Mouse (Mus musculus): ENCODE measurements at regions not wholly inside any gene's neighbourhood (a gene's known extent, or its start where the extent isn't known, plus 50 kb on each side); places are given as distances from the start of the nearest gene placed in this dataset.

- TF ChIP-seq CTCF (conservative IDR thresholded peaks at IDR 0.05; ENCODE audit: low read length) (no peak), NANOG (IDR thresholded peaks at IDR 0.05; ENCODE audit: borderline replicate concordance, low read length) (no peak)
Observed at GRCm38 (mm10) chr2:171228229-171228628, 496.6 kb downstream of the Dok5 start.
